Mouse (Mus musculus) midbrain, embryonic 16.5 days (tissue): ENCODE results near the gene Rfc1. TPM values are rescaled to one million over a fixed set of nuclear protein-coding genes. Genes with fewer than 3 reads are reported as not detected.

Experiments used
- ATAC-seq: fragments of 200-750 bp; cut with Nextera tagmentation; 2 replicates; pipeline ENCODE4 v1.8.0; 2017; ENCODE audit warnings: moderate TSS enrichment
- H3K27ac ChIP-seq: fragments of 300-500 bp; sonication (generic); 2 replicates; pipeline ENCODE4 v1.5.1; 2014; ENCODE audit warnings: mild to moderate bottlenecking, low read length, mixed read lengths
- H3K27me3 ChIP-seq: fragments of 300-500 bp; sonication (generic); 2 replicates; pipeline ENCODE4 v1.6.1; 2014; ENCODE audit warnings: low read depth, low read length, mixed read lengths; ENCODE audit not compliant: control insufficient read depth, insufficient read depth
- H3K36me3 ChIP-seq: fragments of 300-500 bp; sonication (generic); 2 replicates; pipeline ENCODE4 v1.6.1; 2014; ENCODE audit warnings: mild to moderate bottlenecking, low read length, moderate library complexity, mixed read lengths; ENCODE audit not compliant: control insufficient read depth, insufficient read depth
- H3K4me1 ChIP-seq: fragments of 300-500 bp; sonication (generic); 2 replicates; pipeline ENCODE4 v1.6.1; 2014; ENCODE audit warnings: mild to moderate bottlenecking, low read length, mixed read lengths; ENCODE audit not compliant: control insufficient read depth, insufficient read depth
- H3K4me2 ChIP-seq: fragments of 300-500 bp; sonication (generic); 2 replicates; pipeline ENCODE4 v1.6.1; 2014; ENCODE audit warnings: mild to moderate bottlenecking, low read length, mixed read lengths
- H3K4me3 ChIP-seq: fragments of 300-500 bp; sonication (generic); 2 replicates; pipeline ENCODE4 v1.5.1; 2014; ENCODE audit warnings: low read depth, mild to moderate bottlenecking, low read length, moderate library complexity, mixed read lengths
- H3K9ac ChIP-seq: fragments of 300-500 bp; sonication (generic); 2 replicates; pipeline ENCODE4 v1.6.1; 2014; ENCODE audit warnings: low read depth, low read length, mixed read lengths
- H3K9me3 ChIP-seq: fragments of 300-500 bp; sonication (generic); replicated peaks from 2 replicates; pipeline ENCODE4 v1.6.1; 2014; ENCODE audit warnings: mild to moderate bottlenecking, low read length, mixed read lengths; ENCODE audit not compliant: control insufficient read depth, poor library complexity, severe bottlenecking
- WGBS: fragments of 180-500 bp; shearing (Covaris S2); extraction: QIAGEN DNeasy Blood & Tissue Kit; methylation state at CpG from one replicate; pipeline ENCODE4 v1.1.7; 2014; 5-methylcytosine and 5-hydroxymethylcytosine counted together
- polyA plus RNA-seq: library from polyadenylated mRNA; unstranded; fragments of >200 nt; fragmentation: Nextera tagmentation; extraction: Ambion mirVana; gene quantifications from 2 replicates; pipeline ENCODE4 v1.2.1, GENCODE M21; 2015

The Rfc1 gene
- polyA plus RNA-seq, 1 experiment from 2014 or later = 26.5 TPM

DNA sequence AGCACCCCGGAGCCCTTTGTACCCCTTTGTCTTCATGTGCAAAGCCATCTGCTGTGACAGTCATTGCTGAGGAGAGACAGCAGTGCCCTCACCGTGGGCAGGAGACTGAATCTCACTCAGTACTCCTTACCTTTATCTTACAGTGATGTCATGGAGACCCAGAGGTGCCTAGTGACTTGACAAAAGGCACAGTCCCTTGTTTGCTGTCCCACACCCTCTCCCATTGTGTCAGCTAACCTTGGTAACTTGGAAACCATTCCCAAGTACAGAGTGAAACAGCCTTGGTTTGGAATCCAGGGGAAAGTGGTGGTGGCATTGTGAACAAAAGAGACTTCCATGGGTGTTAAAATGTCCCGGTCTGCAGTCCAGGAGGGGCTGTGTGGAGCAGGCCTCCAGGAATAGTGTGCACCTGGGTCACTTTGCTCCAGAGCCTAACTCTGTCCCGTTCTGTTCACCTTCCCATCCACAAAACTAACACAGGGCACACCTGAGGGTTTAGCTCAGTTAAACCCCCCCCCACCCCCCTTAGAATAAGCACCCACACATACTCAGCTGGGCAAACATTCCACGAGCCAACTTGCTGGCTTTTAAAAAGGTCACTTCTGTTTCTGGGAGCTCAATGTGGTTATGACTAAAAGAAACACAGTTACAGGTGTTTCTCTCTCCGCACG is 85.2 kb downstream of the Rfc1 start:
- 62% methylated on average over 7 of the region's 7 CpGs for WGBS
- no peaks in the 10 kb centered on the region for H3K9me3 ChIP-seq
- H3K4me3 ChIP-seq = no peak overlapping the region

GRCm38 (mm10) chr5:65247296-65247695 is 88.2 kb downstream of the Rfc1 start:
- Histone ChIP-seq H3K4me2 (no peak overlapping the region), H3K27ac (no peak overlapping the region), H3K36me3 (peaks cover 3% of the 10 kb centered on the region), H3K4me1 (no peaks in the 10 kb centered on the region), H3K27me3 (no peaks in the 10 kb centered on the region), H3K4me3 (no peak overlapping the region), H3K9ac (no peak overlapping the region), H3K9me3 (no peaks in the 10 kb centered on the region)
- no peak for ATAC-seq
- 90% methylated on average over 3 of the region's 3 CpGs for WGBS

More for the DNA sequence above, 85.2 kb downstream of the Rfc1 start:
- Histone ChIP-seq H3K27me3 (no peaks in the 10 kb centered on the region), H3K4me2 (no peak overlapping the region), H3K9ac (no peak overlapping the region), H3K36me3 (peaks cover 3% of the 10 kb centered on the region), H3K27ac (no peak overlapping the region), H3K4me1 (no peaks in the 10 kb centered on the region)
- ATAC-seq = no peak

DNA sequence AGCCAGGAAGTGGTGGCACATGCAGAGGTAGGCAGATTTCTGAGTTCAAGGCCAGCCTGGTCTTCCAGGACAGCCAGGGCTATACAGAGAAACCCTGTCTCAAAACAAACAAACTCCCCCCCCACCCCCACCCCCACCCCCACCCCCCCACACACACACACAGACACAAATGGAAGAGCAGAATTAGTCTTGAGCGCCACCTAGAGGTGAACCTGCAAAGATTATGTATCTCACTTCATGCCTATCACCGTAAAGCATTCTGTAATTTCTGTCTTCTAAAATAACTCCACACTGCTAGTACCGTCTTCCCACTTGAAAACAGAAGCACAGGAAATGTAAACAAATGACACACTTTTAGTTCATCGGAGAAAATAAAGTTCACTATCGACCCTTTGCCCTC is 92.7 kb downstream of the Rfc1 start:
- no peak overlapping the region for H3K9ac ChIP-seq
- ATAC-seq = peak; percentile 25; the same call in 1 of the 2 replicates
- H3K36me3 ChIP-seq = no peaks in the 10 kb centered on the region; the same call in 1 of the 2 replicates
- H3K27me3 ChIP-seq = no peaks in the 10 kb centered on the region
- no peaks in the 10 kb centered on the region for H3K4me1 ChIP-seq
- H3K9me3 ChIP-seq = no peaks in the 10 kb centered on the region
- H3K4me3 ChIP-seq = no peak overlapping the region
- no peak overlapping the region for H3K27ac ChIP-seq
- H3K4me2 ChIP-seq = no peak overlapping the region
- WGBS = 50% methylated on average over 5 of the region's 5 CpGs

- WGBS = 61% methylated on average over 12 of the region's 12 CpGs
- H3K36me3 ChIP-seq = peaks cover 16% of the 10 kb centered on the region
Observed at GRCm38 (mm10) chr5:65231289-65232003, 104.0 kb downstream of the Rfc1 start.

DNA sequence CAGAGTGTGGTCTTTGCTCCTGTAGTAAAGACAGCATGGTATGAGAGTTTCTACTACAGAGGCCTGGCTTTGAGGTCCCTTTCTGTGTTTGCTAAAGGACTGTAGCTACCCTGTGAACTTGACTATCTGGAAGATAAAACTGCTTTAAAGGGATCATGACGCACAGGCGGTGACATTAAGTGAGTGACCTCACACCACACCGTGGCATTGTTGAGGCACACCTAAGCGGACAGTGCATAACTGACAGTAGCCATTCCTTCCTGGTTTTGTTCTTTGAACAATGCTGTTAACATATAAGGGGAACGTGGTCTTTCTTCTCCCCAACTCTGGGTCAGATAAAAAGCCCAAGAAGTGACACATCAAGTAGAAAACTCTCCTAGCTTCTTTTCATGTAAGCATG is 111.4 kb downstream of the Rfc1 start:
- ATAC-seq = no peak
- Histone ChIP-seq H3K4me3 (no peak overlapping the region), H3K9ac (no peak overlapping the region), H3K4me2 (no peak overlapping the region), H3K9me3 (no peaks in the 10 kb centered on the region), H3K27me3 (no peaks in the 10 kb centered on the region), H3K36me3 (peaks cover 21% of the 10 kb centered on the region), H3K4me1 (no peaks in the 10 kb centered on the region), H3K27ac (no peak overlapping the region)
- 94% methylated on average over 5 of the region's 5 CpGs for WGBS

More at GRCm38 (mm10) chr5:65231289-65232003, 104.0 kb downstream of the Rfc1 start:
- no peak overlapping the region for H3K9ac ChIP-seq
- no peaks in the 10 kb centered on the region for H3K27me3 ChIP-seq
- H3K27ac ChIP-seq = peak overlapping the region; percentile 63; the same call in 1 of the 2 replicates
- H3K4me3 ChIP-seq = no peak overlapping the region
- H3K9me3 ChIP-seq = no peaks in the 10 kb centered on the region
- H3K4me1 ChIP-seq = peaks cover 3% of the 10 kb centered on the region; the same call in 1 of the 2 replicates
- ATAC-seq = peak; percentile 88
- H3K4me2 ChIP-seq = no peak overlapping the region

GRCm38 (mm10) chr5:65221037-65221436 is 114.4 kb downstream of the Rfc1 start:
- H3K9me3 ChIP-seq = no peaks in the 10 kb centered on the region
- no peak overlapping the region for H3K9ac ChIP-seq
- H3K4me1 ChIP-seq = no peaks in the 10 kb centered on the region
- ATAC-seq = no peak
- H3K27ac ChIP-seq = no peak overlapping the region
- no peak overlapping the region for H3K4me2 ChIP-seq
- no peaks in the 10 kb centered on the region for H3K27me3 ChIP-seq
- WGBS = 90% methylated on average over 7 of the region's 7 CpGs
- no peak overlapping the region for H3K4me3 ChIP-seq
- peaks cover 10% of the 10 kb centered on the region; the same call in 1 of the 2 replicates for H3K36me3 ChIP-seq

DNA sequence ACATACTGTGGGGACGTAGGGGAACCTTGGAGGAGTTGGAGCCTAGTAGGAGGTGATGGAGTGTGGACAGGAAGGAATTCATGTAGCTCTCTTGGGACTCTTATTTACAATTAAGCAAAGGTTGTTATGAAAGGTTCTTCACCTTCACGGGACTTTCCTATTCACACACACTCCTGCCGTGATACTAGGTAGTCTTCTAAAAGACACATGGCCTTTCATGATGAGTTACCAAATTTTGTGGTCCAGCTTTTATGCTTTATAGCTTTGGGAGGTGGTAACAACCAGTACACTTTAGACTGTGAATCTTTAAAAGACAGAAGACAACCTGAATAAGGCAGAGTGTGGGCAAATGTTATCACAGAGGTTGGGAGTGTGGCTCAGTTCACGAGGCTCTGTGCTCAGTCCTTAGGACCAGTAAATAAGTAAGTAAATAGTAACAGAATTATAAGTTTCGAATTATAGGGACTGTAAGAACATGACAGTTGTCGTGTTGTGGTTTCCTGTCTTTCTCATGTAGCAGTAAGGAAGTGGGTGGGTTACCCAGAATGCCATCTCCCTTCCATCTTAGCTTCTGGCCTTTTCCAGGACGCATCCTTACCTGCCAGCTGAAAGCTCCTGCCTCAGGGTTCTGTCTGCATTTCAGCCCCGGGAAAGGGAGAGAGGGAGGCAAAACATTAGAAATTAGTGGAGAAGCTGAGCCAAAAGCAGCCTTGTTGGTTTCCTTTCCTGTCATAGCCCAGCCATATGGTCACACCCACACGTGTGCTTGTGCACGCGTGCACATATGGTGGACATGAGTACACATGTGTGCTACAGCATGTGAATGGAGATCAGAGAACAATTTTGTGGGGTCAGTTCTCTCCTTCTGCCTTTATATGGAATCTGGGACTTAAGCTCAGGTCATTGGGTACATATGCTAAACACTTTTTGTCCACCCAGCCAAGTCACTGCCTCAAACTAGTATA is 117.9 kb downstream of the Rfc1 start:
- ATAC-seq = no peak
- H3K4me2 ChIP-seq = no peak overlapping the region
- H3K9ac ChIP-seq = no peak overlapping the region
- 92% methylated on average over 11 of the region's 11 CpGs for WGBS
- H3K27ac ChIP-seq = no peak overlapping the region
- H3K4me3 ChIP-seq = no peak overlapping the region
- 0 out of 2 replicates have a peak, but pooled peaks cover 4% of the 10 kb centered on the region for H3K36me3 ChIP-seq
- no peaks in the 10 kb centered on the region for H3K4me1 ChIP-seq
- no peaks in the 10 kb centered on the region for H3K9me3 ChIP-seq
- no peaks in the 10 kb centered on the region for H3K27me3 ChIP-seq

DNA sequence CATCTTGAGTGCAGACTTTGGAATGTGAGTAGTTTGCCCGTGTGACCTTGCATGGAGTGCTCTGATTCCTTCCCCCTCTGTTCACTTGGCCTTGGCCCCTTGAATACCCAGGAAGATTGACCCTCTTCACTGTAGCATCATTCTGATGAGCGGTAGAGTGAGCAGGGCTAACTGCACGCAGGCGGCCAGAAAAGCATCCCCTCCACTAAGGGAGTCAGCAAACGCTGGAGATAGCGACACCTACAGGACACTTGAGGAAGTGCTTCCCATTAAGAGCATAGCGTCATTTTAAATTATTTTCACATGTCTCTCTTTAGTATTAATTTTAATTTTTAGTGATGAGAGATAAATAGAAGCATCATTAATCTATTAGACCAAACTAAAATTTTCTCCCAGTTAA is 122.1 kb downstream of the Rfc1 start:
- 22% methylated on average over 7 of the region's 7 CpGs for WGBS
- Histone ChIP-seq H3K27me3 (no peaks in the 10 kb centered on the region), H3K9me3 (no peaks in the 10 kb centered on the region), H3K4me2 (no peak overlapping the region), H3K9ac (no peak overlapping the region), H3K27ac (no peak overlapping the region), H3K36me3 (no peaks in the 10 kb centered on the region), H3K4me3 (no peak overlapping the region), H3K4me1 (no peaks in the 10 kb centered on the region)
- ATAC-seq = 0 out of 2 replicates have a peak, but pooled peaks have one; percentile 56
